Mouse (Mus musculus) stomach, embryonic 15.5 days (tissue): ENCODE data around the gene Kidins220. TPM values are rescaled to one million over a fixed set of nuclear protein-coding genes. Genes with fewer than 3 reads are reported as not detected.

ENCODE experiments used
- ATAC-seq: fragments of 200-750 bp; cut with Nextera tagmentation; 2 replicates; pipeline ENCODE4 v1.8.0; 2017; ENCODE audit warnings: low read depth, moderate number of reproducible peaks, moderate TSS enrichment; ENCODE audit not compliant: insufficient read depth, low FRiP score
- H3K27ac ChIP-seq: fragments of 300-500 bp; sonication (generic); 2 replicates; pipeline ENCODE4 v1.5.1; 2015; ENCODE audit warnings: mild to moderate bottlenecking, inconsistent platforms
- H3K27me3 ChIP-seq: fragments of 300-500 bp; sonication (generic); replicated peaks from 2 replicates; pipeline ENCODE4 v1.6.1; 2015; ENCODE audit warnings: inconsistent platforms
- H3K36me3 ChIP-seq: fragments of 300-500 bp; sonication (generic); 2 replicates; pipeline ENCODE4 v1.6.1; 2015; ENCODE audit warnings: inconsistent platforms
- H3K4me1 ChIP-seq: fragments of 300-500 bp; sonication (generic); 2 replicates; pipeline ENCODE4 v1.6.1; 2015; ENCODE audit warnings: inconsistent platforms
- H3K4me2 ChIP-seq: fragments of 300-500 bp; sonication (generic); 2 replicates; pipeline ENCODE4 v1.6.1; 2015; ENCODE audit warnings: mild to moderate bottlenecking, inconsistent platforms
- H3K4me3 ChIP-seq: fragments of 300-500 bp; sonication (generic); replicated peaks from 2 replicates; pipeline ENCODE4 v1.5.1; 2015; ENCODE audit warnings: inconsistent platforms
- H3K9ac ChIP-seq: fragments of 300-500 bp; sonication (generic); 2 replicates; pipeline ENCODE4 v1.6.1; 2015; ENCODE audit warnings: inconsistent platforms
- H3K9me3 ChIP-seq: fragments of 300-500 bp; sonication (generic); 2 replicates; pipeline ENCODE4 v1.6.1; 2016; ENCODE audit warnings: inconsistent platforms
- WGBS: fragments of 180-500 bp; shearing (Covaris S2); methylation state at CpG from one replicate; pipeline ENCODE4 v1.1.7; 2015; 5-methylcytosine and 5-hydroxymethylcytosine counted together
- polyA plus RNA-seq: library from polyadenylated mRNA; unstranded; fragments of >200 nt; fragmentation: Nextera tagmentation; extraction: Ambion mirVana; gene quantifications from 2 replicates; pipeline ENCODE4 v1.2.1, GENCODE M21; 2015

Gene Kidins220
- polyA plus RNA-seq, 1 experiment from 2014 or later: 25.5 TPM

GRCm38 (mm10) chr12:25034338-25034953 lies 59.7 kb downstream of the Kidins220 start:
- H3K4me1 ChIP-seq: peaks cover 7% of the 10 kb centered on the region; the same call in 1 of the 2 replicates
- H3K9ac ChIP-seq: no peak overlapping the region
- H3K4me2 ChIP-seq: 0 out of 2 replicates have a peak overlapping the region, but pooled peaks have one; percentile 25
- H3K4me3 ChIP-seq: no peak overlapping the region
- no peaks in the 10 kb centered on the region; the same call in 1 of the 2 replicates for H3K36me3 ChIP-seq
- H3K27ac ChIP-seq: peak overlapping the region; percentile 33
- no peaks in the 10 kb centered on the region for H3K27me3 ChIP-seq
- ATAC-seq: peak; percentile 27; the same call in 1 of the 2 replicates
- 56% methylated on average over 8 of the region's 8 CpGs for WGBS
- no peaks in the 10 kb centered on the region for H3K9me3 ChIP-seq

GRCm38 (mm10) chr12:25036024-25036423 lies 61.3 kb downstream of the Kidins220 start:
- Histone ChIP-seq H3K9me3 (no peaks in the 10 kb centered on the region), H3K4me3 (no peak overlapping the region), H3K27me3 (no peaks in the 10 kb centered on the region), H3K27ac (no peak overlapping the region), H3K9ac (no peak overlapping the region), H3K4me1 (peaks cover 7% of the 10 kb centered on the region; the same call in 1 of the 2 replicates), H3K4me2 (no peak overlapping the region), H3K36me3 (no peaks in the 10 kb centered on the region; the same call in 1 of the 2 replicates)
- ATAC-seq: no peak
- 86% methylated on average over 3 of the region's 3 CpGs for WGBS

GRCm38 (mm10) chr12:25037222-25037621 lies 62.5 kb downstream of the Kidins220 start:
- Histone ChIP-seq H3K9me3 (no peaks in the 10 kb centered on the region), H3K4me2 (no peak overlapping the region), H3K4me1 (peaks cover 7% of the 10 kb centered on the region; the same call in 1 of the 2 replicates), H3K36me3 (no peaks in the 10 kb centered on the region; the same call in 1 of the 2 replicates), H3K4me3 (no peak overlapping the region), H3K9ac (no peak overlapping the region), H3K27ac (no peak overlapping the region), H3K27me3 (no peaks in the 10 kb centered on the region)
- ATAC-seq: no peak
- 94% methylated on average over 5 of the region's 5 CpGs for WGBS

DNA sequence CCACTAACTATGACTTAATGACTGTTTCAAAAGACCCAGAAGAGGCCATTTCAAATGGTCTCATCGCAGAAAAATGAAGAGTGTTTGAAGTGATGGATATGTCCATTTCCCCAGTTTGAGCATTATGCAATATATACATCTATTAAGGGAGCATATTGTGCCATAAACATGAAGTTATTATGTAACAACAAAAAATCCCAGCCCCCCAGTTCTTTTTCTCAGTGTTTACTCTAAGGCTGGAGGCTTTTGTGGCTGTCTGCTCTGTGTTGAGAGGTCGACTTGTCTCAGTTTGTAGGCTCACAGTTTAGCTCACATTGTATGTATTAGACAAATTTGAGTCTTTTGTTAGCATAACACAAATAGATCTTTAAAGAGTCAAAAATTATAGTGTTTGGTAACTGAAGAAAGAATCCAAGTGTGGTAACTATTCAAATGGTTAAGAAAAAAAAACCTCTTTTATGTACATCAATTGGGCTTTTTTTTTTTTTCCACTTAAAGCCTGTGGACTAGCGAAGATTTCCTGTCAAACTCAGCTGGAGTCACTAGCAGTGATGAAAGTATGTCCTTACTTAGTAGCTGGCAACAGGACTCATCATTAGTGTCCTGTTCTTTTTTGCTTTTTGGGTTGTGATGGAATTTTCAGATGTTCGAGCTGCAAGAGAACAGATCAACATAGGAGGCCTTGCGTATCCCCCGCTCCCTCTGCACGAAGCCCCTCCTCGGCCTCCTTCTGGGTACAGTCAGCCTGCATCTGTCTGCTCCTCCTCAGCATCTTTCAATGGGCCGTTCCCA lies 63.2 kb downstream of the Kidins220 start:
- Histone ChIP-seq H3K4me1 (peaks cover 7% of the 10 kb centered on the region; the same call in 1 of the 2 replicates), H3K27ac (no peak overlapping the region), H3K9ac (no peak overlapping the region), H3K27me3 (no peaks in the 10 kb centered on the region), H3K9me3 (no peaks in the 10 kb centered on the region), H3K36me3 (no peaks in the 10 kb centered on the region; the same call in 1 of the 2 replicates), H3K4me2 (no peak overlapping the region), H3K4me3 (no peak overlapping the region)
- no peak for ATAC-seq
- 75% methylated on average over 9 of the region's 9 CpGs for WGBS

DNA sequence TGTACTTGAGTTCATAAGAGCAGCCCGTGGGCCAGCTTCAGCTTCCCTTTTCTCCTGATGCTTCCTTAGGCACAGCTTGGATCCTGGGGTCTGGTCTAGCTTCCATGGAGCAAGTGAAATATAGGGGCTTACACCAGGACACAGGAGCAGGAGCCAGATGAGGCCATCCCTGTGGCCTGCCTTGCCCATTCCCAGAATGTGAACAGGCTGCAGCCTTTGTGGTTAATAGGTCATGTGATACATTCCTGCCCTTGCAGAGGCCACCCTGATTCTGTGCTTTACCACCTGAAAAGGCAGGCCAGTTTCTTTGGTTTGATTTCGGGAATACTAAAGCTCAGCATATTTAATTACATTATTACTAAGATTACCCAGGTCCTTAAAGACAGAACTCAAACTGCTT lies 69.3 kb downstream of the Kidins220 start:
- H3K4me3 ChIP-seq: no peak overlapping the region
- no peaks in the 10 kb centered on the region for H3K36me3 ChIP-seq
- no peak overlapping the region for H3K9ac ChIP-seq
- no peak overlapping the region for H3K4me2 ChIP-seq
- no peak overlapping the region for H3K27ac ChIP-seq
- no peaks in the 10 kb centered on the region for H3K4me1 ChIP-seq
- H3K9me3 ChIP-seq: no peaks in the 10 kb centered on the region
- no peak for ATAC-seq
- no peaks in the 10 kb centered on the region for H3K27me3 ChIP-seq
- WGBS: 87% methylated on average over 2 of the region's 2 CpGs

DNA sequence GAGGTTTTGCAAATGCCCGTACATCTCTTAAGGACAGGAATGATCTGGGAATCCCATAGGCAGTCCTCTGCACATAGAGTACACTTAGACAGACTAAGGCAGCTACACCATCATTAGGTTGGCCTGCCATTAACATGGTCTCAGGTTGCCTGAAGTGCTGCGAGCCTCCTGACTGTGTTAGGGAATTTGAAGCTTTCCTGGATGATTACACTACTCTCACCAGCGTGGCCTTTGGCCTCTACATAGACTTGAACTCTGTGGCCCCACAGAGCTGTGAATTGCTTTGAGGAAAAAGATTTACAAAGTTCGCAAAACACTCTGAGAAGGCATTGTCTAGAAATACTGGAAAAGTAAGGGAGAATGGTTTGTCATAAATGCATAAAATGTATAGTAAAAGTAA lies 69.9 kb downstream of the Kidins220 start:
- Histone ChIP-seq H3K9ac (no peak overlapping the region), H3K4me1 (no peaks in the 10 kb centered on the region), H3K4me3 (no peak overlapping the region), H3K27me3 (no peaks in the 10 kb centered on the region), H3K36me3 (no peaks in the 10 kb centered on the region), H3K27ac (no peak overlapping the region), H3K4me2 (no peak overlapping the region), H3K9me3 (no peaks in the 10 kb centered on the region)
- 72% methylated on average over 4 of the region's 4 CpGs for WGBS
- no peak for ATAC-seq

GRCm38 (mm10) chr12:25049253-25049652 lies 74.5 kb downstream of the Kidins220 start:
- WGBS: 24% methylated on average over 5 of the region's 5 CpGs
- ATAC-seq: peak; percentile 73; the same call in 1 of the 2 replicates

DNA sequence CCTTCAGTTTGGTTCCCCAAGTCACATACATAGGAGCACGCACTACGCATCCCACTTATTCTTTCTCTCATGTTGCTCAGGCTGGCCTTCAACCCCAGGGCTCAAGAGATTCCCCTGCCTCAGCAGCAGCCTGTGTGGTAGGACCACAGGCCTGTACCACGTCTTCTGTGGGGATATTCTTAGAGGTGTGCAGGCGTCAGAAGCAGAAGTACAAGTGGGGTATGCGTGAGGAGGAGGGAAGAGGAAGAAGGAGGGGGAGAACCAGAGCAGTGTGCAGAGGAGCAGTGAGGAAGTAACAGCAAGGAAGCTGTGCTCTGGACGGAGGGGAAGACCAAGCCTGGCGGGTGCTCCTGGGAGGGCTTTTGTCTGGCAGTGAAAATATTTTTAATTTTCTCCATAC lies 79.8 kb downstream of the Kidins220 start:
- Histone ChIP-seq H3K4me1 (no peaks in the 10 kb centered on the region), H3K27me3 (no peaks in the 10 kb centered on the region), H3K27ac (no peak overlapping the region), H3K36me3 (peaks cover 29% of the 10 kb centered on the region), H3K9me3 (no peaks in the 10 kb centered on the region), H3K4me2 (no peak overlapping the region), H3K9ac (no peak overlapping the region), H3K4me3 (no peak overlapping the region)
- 81% methylated on average over 7 of the region's 7 CpGs for WGBS
- no peak for ATAC-seq

More at GRCm38 (mm10) chr12:25049253-25049652, 74.5 kb downstream of the Kidins220 start:
- Histone ChIP-seq H3K4me2 (no peak overlapping the region), H3K36me3 (peaks cover 7% of the 10 kb centered on the region), H3K4me1 (no peaks in the 10 kb centered on the region), H3K27me3 (no peaks in the 10 kb centered on the region), H3K9me3 (no peaks in the 10 kb centered on the region), H3K9ac (no peak overlapping the region), H3K27ac (no peak overlapping the region), H3K4me3 (no peak overlapping the region)

GRCm38 (mm10) chr12:25054963-25055362 lies 80.2 kb downstream of the Kidins220 start:
- no peak overlapping the region for H3K9ac ChIP-seq
- H3K36me3 ChIP-seq: peaks cover 29% of the 10 kb centered on the region
- 65% methylated on average over 4 of the region's 4 CpGs for WGBS
- H3K4me1 ChIP-seq: no peaks in the 10 kb centered on the region
- no peak overlapping the region for H3K4me3 ChIP-seq
- no peaks in the 10 kb centered on the region for H3K27me3 ChIP-seq
- no peaks in the 10 kb centered on the region for H3K9me3 ChIP-seq
- ATAC-seq: no peak
- no peak overlapping the region for H3K27ac ChIP-seq
- no peak overlapping the region for H3K4me2 ChIP-seq

DNA sequence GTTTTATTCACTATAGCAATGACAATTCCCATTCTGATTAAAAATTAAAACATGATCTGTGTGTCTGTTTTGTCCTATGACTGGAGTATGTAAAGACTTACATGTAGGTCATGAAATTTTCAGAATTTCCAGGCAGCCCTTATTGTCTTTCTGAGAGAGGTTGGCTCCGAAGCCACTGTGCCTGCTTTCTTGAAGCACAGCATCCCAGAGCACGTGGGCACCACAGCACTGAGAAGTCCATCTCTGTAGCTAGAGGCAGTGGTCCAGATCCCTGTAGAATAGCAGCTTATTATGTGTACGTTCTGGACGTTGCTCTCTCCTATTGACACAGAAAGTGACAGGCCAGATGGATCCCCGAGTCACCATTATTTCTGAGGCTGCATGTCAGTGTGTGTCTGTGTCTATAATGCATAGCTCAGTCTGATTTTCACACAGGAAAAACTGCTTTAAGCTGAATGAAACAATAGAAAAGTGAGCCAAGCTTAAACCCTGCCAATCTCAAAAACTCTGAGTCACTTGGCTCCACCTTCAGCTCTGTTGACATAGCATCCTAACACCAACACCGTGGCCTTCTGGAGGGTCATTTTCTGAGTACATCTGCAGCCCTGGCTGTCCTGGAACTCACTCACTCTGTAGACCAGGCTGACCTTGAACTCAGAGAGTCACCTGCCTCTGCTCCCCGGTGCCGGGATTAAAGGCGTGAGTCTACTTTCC lies 84.9 kb downstream of the Kidins220 start:
- WGBS: 78% methylated on average over 9 of the region's 9 CpGs
- Histone ChIP-seq H3K4me1 (no peaks in the 10 kb centered on the region), H3K27ac (no peak overlapping the region)

DNA sequence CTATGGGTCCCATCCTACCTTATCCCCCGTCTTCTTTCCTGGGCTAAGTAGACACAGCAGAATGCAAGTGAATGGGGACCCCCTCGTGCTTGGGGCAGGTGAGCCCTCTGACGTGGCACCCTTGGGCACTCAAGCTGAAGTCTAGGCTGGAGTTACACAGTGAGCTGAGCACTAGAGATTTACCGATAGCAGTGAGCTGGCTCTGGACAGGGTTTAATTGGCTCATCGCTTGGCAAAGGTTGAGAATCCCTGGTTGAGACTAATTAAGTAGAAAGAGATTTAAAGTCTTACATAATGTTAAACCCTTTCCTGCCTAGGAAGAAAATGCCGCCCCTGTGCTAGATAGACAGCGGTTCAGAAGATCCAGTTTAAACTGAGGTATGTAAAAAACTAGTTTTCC lies 86.2 kb downstream of the Kidins220 start:
- Histone ChIP-seq H3K4me2 (no peak overlapping the region), H3K9ac (no peak overlapping the region), H3K4me3 (no peak overlapping the region), H3K27me3 (no peaks in the 10 kb centered on the region), H3K27ac (no peak overlapping the region), H3K9me3 (no peaks in the 10 kb centered on the region), H3K4me1 (no peaks in the 10 kb centered on the region), H3K36me3 (peaks cover 12% of the 10 kb centered on the region; the same call in 1 of the 2 replicates)
- no peak for ATAC-seq
- 91% methylated on average over 7 of the region's 7 CpGs for WGBS

More for the DNA sequence above, 84.9 kb downstream of the Kidins220 start:
- no peak overlapping the region for H3K9ac ChIP-seq
- H3K4me2 ChIP-seq: no peak overlapping the region
- no peak for ATAC-seq
- no peak overlapping the region for H3K4me3 ChIP-seq
- no peaks in the 10 kb centered on the region for H3K9me3 ChIP-seq
- peaks cover 18% of the 10 kb centered on the region; the same call in 1 of the 2 replicates for H3K36me3 ChIP-seq
- no peaks in the 10 kb centered on the region for H3K27me3 ChIP-seq
